Mouse (Mus musculus): ENCODE results near the gene Intu.
A peak's percentile ranks its signal among the peaks of the same experiment; 100 is the strongest.

Gene Intu

DNA sequence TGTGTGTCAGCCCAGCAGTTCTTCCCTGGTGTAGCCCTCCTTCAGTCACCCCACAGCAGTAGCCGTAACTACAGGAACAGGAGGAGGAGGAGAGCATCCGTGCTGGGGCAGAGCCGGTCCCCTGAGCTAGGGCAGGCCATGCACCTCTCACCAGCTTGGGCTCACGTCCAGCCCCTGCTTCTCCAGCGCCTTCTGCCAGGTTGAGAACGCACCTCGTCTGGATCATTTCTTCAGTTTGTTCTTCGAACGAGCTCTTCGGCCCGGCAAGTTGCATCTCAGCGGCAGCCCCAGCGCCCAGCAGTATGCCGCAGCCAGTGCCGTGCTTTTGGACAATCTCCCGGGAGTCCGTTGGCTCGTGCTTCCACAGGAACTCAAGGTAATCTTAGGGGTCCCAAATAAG is 152.1 kb downstream of the Intu start:
- peak; percentile 15 for DNase-seq (ENCODE audit: low read depth, low spot score)

- peak; percentile 13 for DNase-seq (ENCODE audit: low read depth, low spot score)
These were observed 154.9 kb downstream of the Intu start for GRCm38 (mm10) chr3:40685855-40686515.

GRCm38 (mm10) chr3:40686836-40687235 is 155.8 kb downstream of the Intu start:
- peak; percentile 15 for DNase-seq (ENCODE audit: low read depth, low spot score)

- no peak for DNase-seq (ENCODE audit: low read depth, low spot score)
These were observed 156.5 kb downstream of the Intu start for GRCm38 (mm10) chr3:40687588-40687987.

- DNase-seq (ENCODE audit: low read depth, low spot score), result peak; percentile 70
These were observed 160.5 kb downstream of the Intu start for GRCm38 (mm10) chr3:40691566-40691965.

GRCm38 (mm10) chr3:40693435-40693834 is 162.3 kb downstream of the Intu start:
- DNase-seq (ENCODE audit: low read depth, low spot score), result peak; percentile 20

DNA sequence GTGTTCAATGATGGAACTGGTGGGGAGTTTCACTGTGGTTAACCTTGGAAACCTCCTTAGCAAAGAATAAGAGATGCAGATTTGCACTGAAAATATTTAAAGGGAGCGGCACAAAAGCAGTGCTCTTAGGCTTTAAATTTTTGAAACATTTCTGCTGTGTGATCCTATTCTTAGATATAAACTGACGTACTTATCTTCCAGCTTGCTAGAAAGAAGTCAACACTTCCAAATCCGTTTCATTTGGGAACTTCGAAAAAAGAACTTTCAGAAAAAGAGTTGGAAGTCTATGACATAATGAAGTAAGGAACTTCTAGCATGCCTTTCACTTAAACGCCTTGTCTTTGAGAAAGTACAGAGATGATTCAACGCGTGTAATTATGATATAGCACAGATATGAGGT is 162.9 kb downstream of the Intu start:
- peak; percentile 40 for DNase-seq (ENCODE audit: low read depth, low spot score)

- DNase-seq (ENCODE audit: low read depth, low spot score), result peak; percentile 15
These were observed 163.4 kb downstream of the Intu start for GRCm38 (mm10) chr3:40694438-40694837.

GRCm38 (mm10) chr3:40695162-40695561 is 164.1 kb downstream of the Intu start:
- no peak for DNase-seq (ENCODE audit: low read depth, low spot score)

DNA sequence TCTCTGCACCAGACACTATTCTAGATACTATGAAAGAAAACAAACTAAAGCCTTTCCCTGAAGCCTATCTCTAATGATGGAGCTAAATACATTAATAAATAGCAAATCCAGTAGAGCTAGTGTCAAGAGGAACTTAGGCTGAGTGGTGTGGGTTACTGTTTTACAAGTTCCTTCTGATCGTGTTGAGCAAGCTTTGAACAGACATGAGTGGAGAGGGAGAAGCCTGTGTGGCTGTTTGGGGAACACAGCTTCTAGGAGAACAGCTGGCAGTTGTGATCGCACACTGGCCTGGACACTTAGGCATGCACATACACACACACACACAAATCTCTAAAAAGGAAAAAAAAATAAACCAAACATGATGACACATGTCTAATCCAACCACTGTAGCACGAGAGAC is 167.7 kb downstream of the Intu start:
- no peak for DNase-seq (ENCODE audit: low read depth, low spot score)

DNA sequence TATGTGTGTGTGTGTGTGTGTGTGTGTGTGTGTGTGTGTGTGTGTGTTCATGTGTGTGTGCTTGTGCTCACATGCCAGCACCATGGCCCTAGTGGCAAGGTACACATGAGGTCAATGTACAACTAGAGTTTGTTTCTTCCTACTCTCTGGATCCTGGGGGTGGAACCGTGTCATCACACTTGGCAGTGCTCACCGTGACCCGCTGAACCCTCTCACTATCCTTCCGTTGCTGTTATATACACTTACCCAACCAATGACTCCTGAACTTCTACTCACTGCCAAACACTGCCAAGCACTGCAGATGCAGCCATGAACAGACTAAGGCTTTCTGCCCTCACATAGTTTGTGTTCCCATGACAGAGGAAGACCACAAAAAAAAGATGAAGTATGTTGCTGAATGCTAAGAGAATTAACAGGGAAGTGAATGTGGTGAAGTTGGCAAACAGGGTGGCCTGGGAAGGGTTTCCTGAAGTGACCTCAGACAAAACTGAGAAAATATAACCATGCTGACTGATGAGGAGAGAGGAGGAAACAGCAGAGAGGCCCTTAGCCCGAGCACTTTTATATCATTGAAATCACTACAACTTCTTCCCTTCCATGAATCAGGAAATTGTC is 173.8 kb downstream of the Intu start:
- DNase-seq (ENCODE audit: low read depth, low spot score), result no peak

GRCm38 (mm10) chr3:40708655-40709054 is 177.6 kb downstream of the Intu start, which contains the start of gene Slc25a31:
Gene Slc25a31, plus strand, starts transcription at chr3:40708855.
- DNase-seq (ENCODE audit: low read depth, low spot score), result no peak

- no peak for DNase-seq (ENCODE audit: low read depth, low spot score)
These were observed 185.0 kb downstream of the Intu start for GRCm38 (mm10) chr3:40716056-40716455.

- DNase-seq (ENCODE audit: low read depth, low spot score), result no peak
These were observed 187.9 kb downstream of the Intu start for GRCm38 (mm10) chr3:40719022-40719421.

DNA sequence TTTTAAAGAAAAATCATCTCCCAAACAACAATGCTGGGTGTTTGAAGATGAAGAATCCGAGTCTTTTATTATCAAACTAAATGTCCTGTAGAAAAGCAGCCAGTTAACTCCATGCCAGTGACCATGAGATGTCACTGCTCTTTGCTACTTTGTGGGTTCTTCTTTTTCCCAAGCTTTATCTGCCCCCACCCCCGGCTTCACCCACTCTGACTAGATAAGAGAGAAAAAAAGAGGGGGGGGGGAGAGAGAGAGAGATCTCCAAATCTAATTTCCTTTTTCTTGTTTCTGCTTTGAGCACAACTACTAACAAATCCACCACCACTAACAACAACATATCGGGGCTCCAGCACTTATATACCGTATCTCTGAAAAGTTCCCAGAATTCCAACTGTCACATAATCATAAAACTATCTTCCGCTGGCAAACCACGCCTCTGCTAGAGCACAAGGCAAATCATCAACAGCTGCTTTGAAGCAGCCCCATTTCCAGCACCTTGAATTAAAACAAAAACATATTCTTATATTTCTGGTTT is 207.4 kb downstream of the Intu start:
- DNase-seq (ENCODE audit: low read depth, low spot score), result no peak

- peak; percentile 15 for DNase-seq (ENCODE audit: low read depth, low spot score)
These were observed 213.1 kb downstream of the Intu start, which contains the start of gene Hspa4l for GRCm38 (mm10) chr3:40744024-40744835. Gene Hspa4l, plus strand, starts transcription at chr3:40744495.

DNA sequence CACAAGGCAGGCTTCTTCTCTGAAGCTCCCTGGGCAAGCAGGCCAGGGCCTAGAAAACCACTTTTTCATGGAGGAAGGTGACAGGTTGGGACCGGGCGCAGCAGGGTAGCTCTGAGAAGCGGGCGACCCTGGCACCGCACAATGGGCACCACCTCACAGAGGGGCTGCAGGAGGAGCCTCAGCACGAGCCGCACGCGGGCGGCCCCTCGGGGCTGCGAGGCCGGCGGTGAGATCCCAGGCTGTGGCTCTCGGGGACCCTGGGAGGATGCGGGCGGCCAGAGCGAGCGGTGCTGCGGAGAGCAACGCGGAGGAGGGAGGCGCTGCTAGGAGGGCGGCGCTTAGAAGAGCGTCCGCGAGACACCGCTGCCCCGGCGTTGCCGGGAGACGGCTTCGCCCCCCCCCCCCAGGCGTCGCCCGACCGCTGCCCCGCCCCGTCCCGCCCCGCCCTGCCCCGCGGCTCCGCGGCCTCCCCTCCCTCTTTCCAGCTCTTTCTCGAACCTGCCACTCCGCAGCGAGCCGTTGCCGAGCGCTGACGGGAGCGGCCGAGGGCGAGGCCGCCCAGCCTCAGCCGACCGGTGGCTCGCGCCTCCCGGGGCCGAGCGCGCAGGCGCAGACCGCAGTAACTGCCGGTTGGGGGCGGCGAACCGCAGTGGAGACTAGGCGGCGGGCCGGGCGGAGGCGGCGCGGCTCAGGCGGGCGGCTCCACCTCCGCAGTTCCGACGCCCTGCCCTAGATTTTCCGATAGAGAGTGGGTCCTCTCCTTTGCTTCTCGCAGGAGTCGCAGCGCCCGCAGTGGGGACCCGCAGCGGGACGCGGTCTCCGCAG is 214.0 kb downstream of the Intu start:
- DNase-seq (ENCODE audit: low read depth, low spot score), result peak; percentile 94

DNA sequence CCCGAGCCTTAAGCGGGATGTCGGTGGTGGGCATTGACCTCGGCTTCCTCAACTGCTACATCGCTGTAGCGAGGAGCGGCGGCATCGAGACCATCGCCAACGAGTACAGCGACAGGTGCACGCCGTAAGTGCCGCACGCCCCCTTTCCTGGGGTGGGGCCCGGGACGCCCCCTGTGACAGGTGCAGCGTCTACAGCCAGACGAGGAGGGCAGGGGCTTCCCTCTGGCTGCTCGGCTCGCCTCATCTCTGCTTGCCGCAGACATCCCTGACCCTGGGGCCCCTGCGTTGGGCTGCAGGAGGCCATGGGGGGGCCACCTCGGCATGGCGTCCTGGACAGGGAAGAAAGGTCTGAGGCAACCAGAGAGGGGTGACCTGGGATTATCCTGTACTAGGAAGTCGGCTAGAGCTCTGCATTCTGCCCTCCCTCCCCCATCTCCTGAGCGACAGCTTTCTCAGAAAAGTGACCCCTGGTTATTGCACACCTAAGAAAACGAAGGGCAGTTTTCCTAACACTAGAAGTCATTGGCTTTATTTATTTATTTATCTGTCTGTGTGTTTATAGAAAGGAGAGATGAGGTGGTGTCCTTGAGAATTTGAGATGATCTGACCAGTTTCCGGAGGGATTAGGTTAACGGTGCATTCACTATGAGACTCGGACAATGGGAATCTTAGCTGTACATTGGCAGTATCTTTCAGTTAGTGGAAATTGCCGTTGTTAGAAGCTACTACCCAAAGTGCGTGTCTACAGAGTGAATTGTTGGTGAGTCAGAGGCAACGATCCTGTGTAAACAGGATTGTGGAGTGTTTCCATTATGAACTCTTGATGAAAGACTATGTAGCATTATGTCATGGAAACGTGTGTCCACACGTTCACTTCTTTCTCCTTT is 214.8 kb downstream of the Intu start:
- peak; percentile 61 for DNase-seq (ENCODE audit: low read depth, low spot score)

Data from brain, adult 2 months (tissue).